Mouse (Mus musculus): ENCODE data around the gene Tm6sf2. TPM values are rescaled to one million over a fixed set of nuclear protein-coding genes. Genes with fewer than 3 reads are reported as not detected.

The Tm6sf2 gene
- polyA plus RNA-seq, 2 experiments: 1.2 to 1.3 TPM

- Histone ChIP-seq H3K27ac (no peak overlapping the region), H3K4me2 (ENCODE audit: low read depth) (no peak overlapping the region), H3K9ac (replicated peaks) (no peak overlapping the region), H3K36me3 (replicated peaks; ENCODE audit: control insufficient read depth, insufficient read depth, low read depth) (no peaks in the 10 kb centered on the region), H3K9me3 (ENCODE audit: control insufficient read depth, low read length) (no peaks in the 10 kb centered on the region), H3K4me3 (ENCODE audit: insufficient read depth in 1 of 2, low read depth in 2 of 2, low read length in 2 of 2) (no peak overlapping the region), H3K27me3 (ENCODE audit: control insufficient read depth, insufficient read depth, low read length) (no peaks in the 10 kb centered on the region; the same call in 1 of the 2 replicates), H3K4me1 (replicated peaks; ENCODE audit: control insufficient read depth in 2 of 2, insufficient read depth in 2 of 2, low read length in 1 of 2) (no peaks in the 10 kb centered on the region)
- ATAC-seq (ENCODE audit: insufficient read depth) (no peak), DNase-seq (ENCODE audit: low read depth in 3 of 3, low spot score in 3 of 3) (no peak)
- WGBS (ENCODE audit: insufficient replicate concordance): 62% methylated on average over 7 of the region's 7 CpGs
- TF ChIP-seq EP300 (IDR thresholded peaks at IDR 0.05; ENCODE audit: low read depth): no peak
- TF ChIP-seq CTCF (IDR thresholded peaks at IDR 0.05; ENCODE audit: low read depth): no peak
Observed at GRCm38 (mm10) chr8:70104922-70105321, 32.2 kb downstream of the Tm6sf2 start.

- 56% methylated on average over 2 of the region's 2 CpGs for WGBS (ENCODE audit: insufficient replicate concordance)
- no peak overlapping the region for H3K4me3 ChIP-seq (ENCODE audit: insufficient read depth in 1 of 2, low read depth in 2 of 2, low read length in 2 of 2)
- H3K9ac ChIP-seq (replicated peaks): no peak overlapping the region
- H3K4me2 ChIP-seq (ENCODE audit: low read depth): no peak overlapping the region
- TF ChIP-seq CTCF (IDR thresholded peaks at IDR 0.05; ENCODE audit: low read depth): no peak
- no peak for TF ChIP-seq EP300 (IDR thresholded peaks at IDR 0.05; ENCODE audit: low read depth)
- no peaks in the 10 kb centered on the region for H3K4me1 ChIP-seq (replicated peaks; ENCODE audit: control insufficient read depth in 2 of 2, insufficient read depth in 2 of 2, low read length in 1 of 2)
- H3K36me3 ChIP-seq (replicated peaks; ENCODE audit: control insufficient read depth, insufficient read depth, low read depth): no peaks in the 10 kb centered on the region
- no peak for ATAC-seq (ENCODE audit: insufficient read depth)
- H3K9me3 ChIP-seq (ENCODE audit: control insufficient read depth, low read length): no peaks in the 10 kb centered on the region
- no peak overlapping the region for H3K27ac ChIP-seq
- no peak for DNase-seq (ENCODE audit: low read depth in 3 of 3, low spot score in 3 of 3)
- peaks cover 54% of the 10 kb centered on the region for H3K27me3 ChIP-seq (ENCODE audit: control insufficient read depth, insufficient read depth, low read length)
Observed at GRCm38 (mm10) chr8:70110451-70110850, 37.7 kb downstream of the Tm6sf2 start.

GRCm38 (mm10) chr8:70111192-70111795 is 38.6 kb downstream of the Tm6sf2 start:
- H3K9me3 ChIP-seq (ENCODE audit: control insufficient read depth, low read length): no peaks in the 10 kb centered on the region
- H3K27me3 ChIP-seq (ENCODE audit: control insufficient read depth, insufficient read depth, low read length): peaks cover 54% of the 10 kb centered on the region
- DNase-seq (ENCODE audit: low read depth in 3 of 3, low spot score in 3 of 3): no peak
- no peak overlapping the region for H3K4me2 ChIP-seq (ENCODE audit: low read depth)
- 37% methylated on average over 23 of the region's 23 CpGs for WGBS (ENCODE audit: insufficient replicate concordance)
- no peak overlapping the region for H3K4me3 ChIP-seq (ENCODE audit: insufficient read depth in 1 of 2, low read depth in 2 of 2, low read length in 2 of 2)
- no peaks in the 10 kb centered on the region for H3K4me1 ChIP-seq (replicated peaks; ENCODE audit: control insufficient read depth in 2 of 2, insufficient read depth in 2 of 2, low read length in 1 of 2)
- no peak overlapping the region for H3K27ac ChIP-seq
- H3K36me3 ChIP-seq (replicated peaks; ENCODE audit: control insufficient read depth, insufficient read depth, low read depth): no peaks in the 10 kb centered on the region
- TF ChIP-seq CTCF (IDR thresholded peaks at IDR 0.05; ENCODE audit: low read depth) (no peak), EP300 (IDR thresholded peaks at IDR 0.05; ENCODE audit: low read depth) (no peak)
- ATAC-seq (ENCODE audit: insufficient read depth): no peak
- H3K9ac ChIP-seq (replicated peaks): no peak overlapping the region

- Histone ChIP-seq H3K27me3 (ENCODE audit: control insufficient read depth, insufficient read depth, low read length) (peaks cover 57% of the 10 kb centered on the region), H3K4me1 (replicated peaks; ENCODE audit: control insufficient read depth in 2 of 2, insufficient read depth in 2 of 2, low read length in 1 of 2) (no peaks in the 10 kb centered on the region), H3K4me3 (ENCODE audit: insufficient read depth in 1 of 2, low read depth in 2 of 2, low read length in 2 of 2) (no peak overlapping the region), H3K4me2 (ENCODE audit: low read depth) (no peak overlapping the region), H3K9ac (replicated peaks) (no peak overlapping the region), H3K36me3 (replicated peaks; ENCODE audit: control insufficient read depth, insufficient read depth, low read depth) (no peaks in the 10 kb centered on the region), H3K9me3 (ENCODE audit: control insufficient read depth, low read length) (no peaks in the 10 kb centered on the region), H3K27ac (no peak overlapping the region)
- ATAC-seq (ENCODE audit: insufficient read depth) (no peak), DNase-seq (ENCODE audit: low read depth in 3 of 3, low spot score in 3 of 3) (no peak)
- TF ChIP-seq EP300 (IDR thresholded peaks at IDR 0.05; ENCODE audit: low read depth): no peak
- no peak for TF ChIP-seq CTCF (IDR thresholded peaks at IDR 0.05; ENCODE audit: low read depth)
- WGBS (ENCODE audit: insufficient replicate concordance): 9% methylated on average over 43 of the region's 43 CpGs
Observed at GRCm38 (mm10) chr8:70112401-70113016, 39.8 kb downstream of the Tm6sf2 start.

- Histone ChIP-seq H3K27ac (no peak overlapping the region), H3K4me2 (ENCODE audit: low read depth) (no peak overlapping the region), H3K9ac (replicated peaks) (no peak overlapping the region), H3K4me1 (replicated peaks; ENCODE audit: control insufficient read depth in 2 of 2, insufficient read depth in 2 of 2, low read length in 1 of 2) (no peaks in the 10 kb centered on the region), H3K36me3 (replicated peaks; ENCODE audit: control insufficient read depth, insufficient read depth, low read depth) (no peaks in the 10 kb centered on the region), H3K4me3 (ENCODE audit: insufficient read depth in 1 of 2, low read depth in 2 of 2, low read length in 2 of 2) (no peak overlapping the region), H3K9me3 (ENCODE audit: control insufficient read depth, low read length) (no peaks in the 10 kb centered on the region), H3K27me3 (ENCODE audit: control insufficient read depth, insufficient read depth, low read length) (peaks cover 77% of the 10 kb centered on the region)
- WGBS (ENCODE audit: insufficient replicate concordance): 11% methylated on average over 6 of the region's 6 CpGs
- ATAC-seq (ENCODE audit: insufficient read depth) (no peak), DNase-seq (ENCODE audit: low read depth in 3 of 3, low spot score in 3 of 3) (no peak)
- no peak for TF ChIP-seq EP300 (IDR thresholded peaks at IDR 0.05; ENCODE audit: low read depth)
- TF ChIP-seq CTCF (IDR thresholded peaks at IDR 0.05; ENCODE audit: low read depth): no peak
Observed at GRCm38 (mm10) chr8:70114488-70114887, 41.8 kb downstream of the Tm6sf2 start.
